Mouse (Mus musculus): ENCODE data around the gene Mrpl33. TPM values are rescaled to one million over a fixed set of nuclear protein-coding genes. Genes with fewer than 3 reads are reported as not detected.
A peak's percentile ranks its signal among the peaks of the same experiment; 100 is the strongest.

Gene Mrpl33
- polyA plus RNA-seq, 1 experiment = 165 TPM

DNA sequence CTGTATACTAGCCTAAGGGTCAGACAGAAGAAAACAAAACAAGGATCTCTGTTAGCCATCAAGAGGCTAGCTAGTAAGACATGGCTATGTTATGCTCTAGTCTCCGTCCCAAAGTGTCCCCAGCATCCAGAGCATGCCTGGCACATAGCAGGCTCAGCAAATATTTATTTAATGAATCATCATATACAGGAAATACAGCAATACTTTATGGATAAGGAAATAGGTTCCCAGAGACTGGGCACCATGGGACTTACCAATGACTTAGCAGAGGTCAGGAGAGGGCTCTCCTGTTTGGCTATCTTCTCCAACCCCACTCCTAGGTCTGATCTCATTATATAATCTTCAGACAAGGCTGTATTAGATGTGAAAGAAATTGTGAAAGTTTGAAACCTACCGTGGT lies 50.6 kb downstream of the Mrpl33 start:
- Histone ChIP-seq H3K4me1 (ENCODE audit: control insufficient read depth, insufficient read depth, low read length) (peaks cover 11% of the 10 kb centered on the region), H3K27ac (ENCODE audit: insufficient read depth, low read length) (no peak overlapping the region), H3K4me3 (ENCODE audit: insufficient read depth, low read length) (no peak overlapping the region)
- TF ChIP-seq CTCF (IDR thresholded peaks at IDR 0.05; ENCODE audit: borderline replicate concordance, insufficient read depth, low read length) (no peak), POLR2A (IDR thresholded peaks at IDR 0.05; ENCODE audit: low read depth, low read length) (no peak)

DNA sequence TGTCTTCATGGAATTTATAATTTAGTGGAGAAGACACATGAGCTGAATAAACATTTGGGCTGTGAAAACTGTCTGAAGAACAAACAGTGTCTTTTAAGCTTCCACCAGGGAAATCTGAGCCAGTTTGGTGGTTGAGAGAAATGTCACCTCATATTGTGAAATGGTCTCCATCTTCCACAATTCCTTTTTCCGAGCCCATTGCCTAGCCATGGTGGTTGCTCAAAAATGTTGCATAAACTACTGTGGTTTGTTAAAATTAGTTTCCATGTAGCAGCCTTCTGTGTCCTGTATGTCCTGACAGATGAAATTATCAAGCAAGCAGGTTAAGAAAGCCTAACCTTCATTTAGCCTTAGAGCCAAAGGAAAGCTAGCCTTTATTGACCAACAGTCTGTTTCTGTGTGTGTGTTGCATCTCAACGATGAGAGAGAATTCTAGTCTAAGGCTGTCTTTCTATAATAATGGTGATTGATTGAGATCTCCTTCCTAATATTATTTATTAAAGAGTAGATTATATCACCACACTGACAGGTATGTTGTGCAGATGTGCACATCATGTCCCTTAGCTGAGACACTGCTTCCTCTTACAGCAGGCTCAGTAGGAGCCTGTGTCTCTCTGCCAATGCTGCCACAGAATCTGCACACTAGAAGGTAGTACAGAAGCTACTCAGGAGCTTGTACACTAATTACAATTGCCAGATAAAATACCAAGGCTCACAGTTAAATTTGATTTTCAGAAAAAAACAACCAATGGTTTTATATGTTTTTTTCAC lies 54.0 kb downstream of the Mrpl33 start:
- no peak overlapping the region for H3K4me3 ChIP-seq (ENCODE audit: insufficient read depth, low read length)
- H3K4me1 ChIP-seq (ENCODE audit: control insufficient read depth, insufficient read depth, low read length) = 0 out of 2 replicates have a peak, but pooled peaks cover 5% of the 10 kb centered on the region
- H3K27ac ChIP-seq (ENCODE audit: insufficient read depth, low read length) = no peak overlapping the region
- TF ChIP-seq POLR2A (IDR thresholded peaks at IDR 0.05; ENCODE audit: low read depth, low read length) (no peak), CTCF (IDR thresholded peaks at IDR 0.05; ENCODE audit: borderline replicate concordance, insufficient read depth, low read length) (no peak)

DNA sequence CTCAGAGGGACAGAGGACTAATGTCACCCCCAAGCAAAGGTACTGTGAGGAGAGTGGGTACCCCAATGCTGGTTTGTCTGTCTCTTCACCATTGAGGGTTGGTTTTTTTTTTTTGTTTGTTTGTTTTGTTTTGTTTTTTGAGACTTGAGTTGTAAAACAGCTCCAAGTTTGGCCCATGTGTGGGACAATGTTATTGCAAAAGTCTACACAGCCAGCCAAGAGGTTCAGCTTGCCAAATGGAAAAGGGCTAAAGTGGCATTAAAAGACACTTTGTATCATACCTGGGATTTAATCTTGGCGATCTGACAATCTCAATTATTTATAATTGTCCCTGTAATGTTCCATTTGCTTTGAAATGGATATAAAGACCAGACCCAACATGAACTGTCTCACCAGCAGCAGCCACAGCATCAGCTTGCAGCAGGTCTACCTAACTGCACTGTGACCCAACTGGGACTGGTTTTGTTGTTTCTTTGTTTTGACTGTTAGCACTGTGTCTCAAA lies 59.0 kb downstream of the Mrpl33 start:
- H3K4me1 ChIP-seq (ENCODE audit: control insufficient read depth, insufficient read depth, low read length) = no peaks in the 10 kb centered on the region
- no peak overlapping the region for H3K4me3 ChIP-seq (ENCODE audit: insufficient read depth, low read length)
- H3K27ac ChIP-seq (ENCODE audit: insufficient read depth, low read length) = no peak overlapping the region
- no peak for TF ChIP-seq CTCF (IDR thresholded peaks at IDR 0.05; ENCODE audit: borderline replicate concordance, insufficient read depth, low read length)
- TF ChIP-seq POLR2A (IDR thresholded peaks at IDR 0.05; ENCODE audit: low read depth, low read length) = no peak

DNA sequence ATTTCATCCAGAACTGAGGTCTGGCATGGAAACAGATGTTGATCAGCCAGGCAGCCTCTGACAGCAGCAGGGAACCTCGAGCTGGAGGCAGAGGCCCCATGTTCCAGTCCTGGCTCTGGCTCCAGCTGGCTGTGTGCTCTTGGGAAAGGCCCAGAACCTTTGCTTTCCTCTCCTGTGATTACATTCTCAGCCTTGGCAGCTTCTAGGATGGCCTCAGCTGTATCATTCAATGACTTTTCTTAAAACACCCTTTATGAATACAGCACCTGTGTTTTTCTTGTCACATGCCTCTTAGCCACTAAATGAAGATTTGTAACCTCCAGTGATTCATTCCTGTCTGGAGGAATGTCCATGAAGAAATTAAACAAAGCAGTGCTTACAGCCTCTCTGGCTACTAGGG lies 69.4 kb downstream of the Mrpl33 start:
- peak overlapping the region; percentile 1 for H3K27ac ChIP-seq (ENCODE audit: insufficient read depth, low read length)
- TF ChIP-seq CTCF (IDR thresholded peaks at IDR 0.05; ENCODE audit: borderline replicate concordance, insufficient read depth, low read length) (no peak), POLR2A (IDR thresholded peaks at IDR 0.05; ENCODE audit: low read depth, low read length) (no peak)
- no peak overlapping the region for H3K4me3 ChIP-seq (ENCODE audit: insufficient read depth, low read length)
- H3K4me1 ChIP-seq (ENCODE audit: control insufficient read depth, insufficient read depth, low read length) = 0 out of 2 replicates have a peak, but pooled peaks cover 3% of the 10 kb centered on the region

GRCm38 (mm10) chr5:31668325-31668968 lies 71.7 kb downstream of the Mrpl33 start:
- 0 out of 2 replicates have a peak, but pooled peaks cover 3% of the 10 kb centered on the region for H3K4me1 ChIP-seq (ENCODE audit: control insufficient read depth, insufficient read depth, low read length)
- no peak overlapping the region for H3K4me3 ChIP-seq (ENCODE audit: insufficient read depth, low read length)
- no peak overlapping the region for H3K27ac ChIP-seq (ENCODE audit: insufficient read depth, low read length)
- no peak for TF ChIP-seq CTCF (IDR thresholded peaks at IDR 0.05; ENCODE audit: borderline replicate concordance, insufficient read depth, low read length)
- TF ChIP-seq POLR2A (IDR thresholded peaks at IDR 0.05; ENCODE audit: low read depth, low read length) = no peak

GRCm38 (mm10) chr5:31669984-31670383 lies 73.2 kb downstream of the Mrpl33 start:
- no peak overlapping the region for H3K4me3 ChIP-seq (ENCODE audit: insufficient read depth, low read length)
- H3K4me1 ChIP-seq (ENCODE audit: control insufficient read depth, insufficient read depth, low read length) = 0 out of 2 replicates have a peak, but pooled peaks cover 3% of the 10 kb centered on the region
- TF ChIP-seq POLR2A (IDR thresholded peaks at IDR 0.05; ENCODE audit: low read depth, low read length) (no peak), CTCF (IDR thresholded peaks at IDR 0.05; ENCODE audit: borderline replicate concordance, insufficient read depth, low read length) (no peak)
- no peak overlapping the region for H3K27ac ChIP-seq (ENCODE audit: insufficient read depth, low read length)

DNA sequence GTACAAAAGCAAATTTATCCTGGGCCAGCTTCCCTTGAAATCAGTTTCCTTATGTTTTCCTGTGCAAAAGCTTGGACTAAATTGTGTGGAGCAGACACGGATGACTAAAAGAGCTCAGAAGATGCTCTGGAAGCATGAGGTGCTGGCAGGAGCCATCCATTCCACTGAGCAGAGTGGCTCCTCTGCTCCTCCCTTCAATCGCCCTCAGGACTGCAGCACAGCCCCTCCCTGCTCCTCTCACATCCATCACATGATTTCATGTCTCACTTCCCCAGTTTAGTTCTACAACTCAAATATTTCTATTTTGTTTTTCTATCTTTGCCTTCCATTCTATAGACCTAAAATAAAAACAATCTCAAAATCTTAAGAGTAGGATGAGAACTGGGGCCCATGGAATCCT lies 74.4 kb downstream of the Mrpl33 start:
- H3K4me1 ChIP-seq (ENCODE audit: control insufficient read depth, insufficient read depth, low read length) = no peaks in the 10 kb centered on the region
- TF ChIP-seq CTCF (IDR thresholded peaks at IDR 0.05; ENCODE audit: borderline replicate concordance, insufficient read depth, low read length) (no peak), POLR2A (IDR thresholded peaks at IDR 0.05; ENCODE audit: low read depth, low read length) (no peak)
- H3K4me3 ChIP-seq (ENCODE audit: insufficient read depth, low read length) = no peak overlapping the region
- no peak overlapping the region for H3K27ac ChIP-seq (ENCODE audit: insufficient read depth, low read length)

DNA sequence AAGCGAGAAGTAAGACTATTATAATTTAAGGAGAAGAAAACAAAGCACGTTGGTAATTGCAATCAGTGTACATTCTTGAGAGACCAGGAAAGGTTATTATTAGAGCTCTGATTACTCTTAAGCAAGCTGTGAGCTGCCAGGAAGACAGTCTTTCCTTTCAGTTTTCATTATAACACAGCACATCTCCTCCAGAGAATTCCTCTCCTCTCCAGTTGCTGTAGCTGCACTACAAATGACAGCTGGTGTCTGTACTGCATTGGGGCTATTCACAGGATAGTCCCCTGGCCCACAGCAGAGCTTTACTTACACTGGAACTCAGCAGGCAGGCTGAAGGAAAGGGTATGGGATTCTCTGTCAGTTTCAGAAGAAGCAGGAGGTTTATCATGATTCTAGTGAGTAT lies 76.7 kb downstream of the Mrpl33 start:
- no peaks in the 10 kb centered on the region for H3K4me1 ChIP-seq (ENCODE audit: control insufficient read depth, insufficient read depth, low read length)
- no peak overlapping the region for H3K4me3 ChIP-seq (ENCODE audit: insufficient read depth, low read length)
- TF ChIP-seq POLR2A (IDR thresholded peaks at IDR 0.05; ENCODE audit: low read depth, low read length) (no peak), CTCF (IDR thresholded peaks at IDR 0.05; ENCODE audit: borderline replicate concordance, insufficient read depth, low read length) (no peak)
- H3K27ac ChIP-seq (ENCODE audit: insufficient read depth, low read length) = no peak overlapping the region

DNA sequence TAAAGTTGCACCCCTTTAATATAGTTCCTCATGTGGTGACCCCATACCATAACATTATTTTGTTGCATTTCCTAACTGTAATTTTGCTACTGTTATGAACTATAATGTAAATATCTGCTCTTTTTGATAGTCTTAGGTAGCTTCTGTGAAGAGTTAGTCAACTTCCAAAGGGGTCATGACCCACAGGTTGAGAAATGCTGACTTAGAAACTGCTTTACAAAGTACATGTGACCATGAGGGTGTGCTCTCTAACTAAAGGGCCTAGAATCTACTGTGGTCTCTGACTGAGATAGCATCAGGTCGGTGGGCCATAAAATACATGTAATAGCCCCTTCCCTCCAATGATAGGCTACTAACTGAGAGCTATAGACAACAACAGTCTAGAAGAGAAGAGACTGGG lies 81.3 kb downstream of the Mrpl33 start:
- Histone ChIP-seq H3K4me1 (ENCODE audit: control insufficient read depth, insufficient read depth, low read length) (no peaks in the 10 kb centered on the region), H3K27ac (ENCODE audit: insufficient read depth, low read length) (no peak overlapping the region), H3K4me3 (ENCODE audit: insufficient read depth, low read length) (no peak overlapping the region)
- no peak for TF ChIP-seq POLR2A (IDR thresholded peaks at IDR 0.05; ENCODE audit: low read depth, low read length)
- TF ChIP-seq CTCF (IDR thresholded peaks at IDR 0.05; ENCODE audit: borderline replicate concordance, insufficient read depth, low read length) = no peak

DNA sequence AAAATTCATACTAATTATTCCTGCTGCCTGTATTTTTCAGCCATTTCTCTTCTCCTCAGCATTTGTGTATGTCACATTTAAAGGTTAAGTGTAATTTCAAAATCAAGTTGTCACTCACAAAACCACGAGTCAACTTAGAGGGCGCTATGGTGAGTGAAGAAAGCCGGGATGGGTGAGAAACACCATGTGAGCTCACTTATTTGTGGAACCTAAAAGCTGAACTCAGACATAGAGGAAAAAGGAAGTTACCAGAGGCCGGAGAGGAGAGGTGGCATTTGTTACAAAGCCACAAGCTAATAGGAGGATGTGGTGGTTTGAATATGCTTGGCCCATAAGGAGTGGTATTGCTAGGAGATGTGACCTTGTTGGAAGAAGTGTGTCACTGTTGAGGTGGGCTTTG lies 83.4 kb downstream of the Mrpl33 start:
- Histone ChIP-seq H3K4me1 (ENCODE audit: control insufficient read depth, insufficient read depth, low read length) (no peaks in the 10 kb centered on the region), H3K27ac (ENCODE audit: insufficient read depth, low read length) (no peak overlapping the region), H3K4me3 (ENCODE audit: insufficient read depth, low read length) (no peak overlapping the region)
- no peak for TF ChIP-seq POLR2A (IDR thresholded peaks at IDR 0.05; ENCODE audit: low read depth, low read length)
- no peak for TF ChIP-seq CTCF (IDR thresholded peaks at IDR 0.05; ENCODE audit: borderline replicate concordance, insufficient read depth, low read length)

All from embryonic fibroblast, embryonic 13.5 days (primary cell).